Mouse (Mus musculus) bone marrow, adult 2 months (tissue): ENCODE measurements around the gene Mybpc3.

Experiments used
- CTCF ChIP-seq: fragments of 200-500 bp; IDR thresholded peaks from 2 replicates; pipeline ENCODE4 v1.5.1; 2011; ENCODE audit warnings: low read length, control low read depth; ENCODE audit not compliant: control insufficient read depth, insufficient read depth
- POLR2A ChIP-seq: fragments of 200-500 bp; IDR thresholded peaks from 2 replicates; pipeline ENCODE4 v1.6.1; 2011; ENCODE audit warnings: low read depth, mild to moderate bottlenecking, control low read depth, low read length, borderline replicate concordance; ENCODE audit not compliant: control insufficient read depth

GRCm38 (mm10) chr2:91164991-91165390 lies 47.0 kb downstream of the Mybpc3 start:
- TF ChIP-seq CTCF (no peak), POLR2A (no peak)
